Mouse (Mus musculus) testis, postnatal 10 days (tissue): ENCODE data around the gene Cpeb1.

Experiments
- DNase-seq: peaks from one replicate; pipeline ENCODE4 v3.0.0; 2021; ENCODE audit warnings: low spot score

Gene Cpeb1

DNA sequence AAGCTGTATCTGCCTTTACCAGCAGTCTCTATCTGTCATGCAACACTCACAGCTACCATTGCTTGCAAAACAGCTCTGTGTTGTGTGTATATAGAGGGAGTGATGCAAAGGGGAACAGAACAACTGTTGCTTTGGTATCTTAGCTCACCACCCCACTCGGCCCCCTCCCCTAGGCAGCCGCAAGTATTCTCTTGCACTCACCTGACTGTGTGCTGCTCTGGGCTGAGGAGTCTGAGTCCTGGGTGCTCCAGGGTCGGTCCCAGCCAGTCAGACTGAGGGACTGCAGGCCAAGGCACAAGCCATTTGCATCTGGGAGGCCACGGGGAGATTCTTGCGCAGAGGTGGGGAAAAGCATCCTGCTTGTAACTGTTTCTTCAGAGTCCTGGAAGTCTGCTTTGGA lies 83.5 kb downstream of the Cpeb1 start:
- no peak for DNase-seq

GRCm38 (mm10) chr7:81369724-81370123 lies 85.5 kb downstream of the Cpeb1 start:
- no peak for DNase-seq

DNA sequence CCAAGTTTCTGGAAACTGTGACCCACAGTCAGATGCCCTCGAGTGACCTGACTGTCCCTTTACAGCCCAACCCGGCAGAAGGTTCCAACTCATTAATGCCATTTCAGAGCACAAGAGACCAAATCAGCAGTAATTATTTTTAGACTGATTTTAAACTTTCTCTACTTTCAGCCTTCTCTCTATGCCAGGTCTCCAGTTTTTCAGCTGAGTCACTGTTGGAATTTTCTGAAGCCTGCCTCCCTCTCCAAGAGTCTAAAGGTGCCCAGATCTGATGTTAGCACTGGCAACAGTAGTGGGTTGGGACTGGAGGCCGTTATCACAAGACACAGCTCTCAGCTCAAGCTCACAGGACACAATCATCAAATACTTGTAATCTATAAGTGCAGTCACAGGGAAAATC lies 87.3 kb downstream of the Cpeb1 start:
- no peak for DNase-seq

DNA sequence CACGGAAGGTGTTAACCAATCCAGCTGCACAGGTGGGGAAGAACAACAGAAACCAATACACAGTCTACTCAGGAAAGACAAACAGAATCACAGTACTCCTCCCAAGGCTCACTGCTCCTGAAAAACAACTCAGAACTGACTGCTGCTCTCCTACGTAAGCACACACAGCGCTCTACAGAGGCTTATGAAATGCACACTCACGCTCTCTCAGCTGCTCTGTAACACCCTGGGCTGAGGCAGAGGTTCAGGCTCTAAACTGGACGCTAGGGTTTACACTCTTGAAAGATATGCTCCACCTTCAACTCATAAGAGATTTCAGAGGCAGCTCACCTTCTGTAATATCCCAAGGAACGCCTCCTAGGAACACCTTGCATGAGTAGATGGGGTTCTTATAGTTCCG lies 98.3 kb downstream of the Cpeb1 start:
- DNase-seq = no peak

GRCm38 (mm10) chr7:81356360-81356759 lies 98.9 kb downstream of the Cpeb1 start:
- DNase-seq = no peak

DNA sequence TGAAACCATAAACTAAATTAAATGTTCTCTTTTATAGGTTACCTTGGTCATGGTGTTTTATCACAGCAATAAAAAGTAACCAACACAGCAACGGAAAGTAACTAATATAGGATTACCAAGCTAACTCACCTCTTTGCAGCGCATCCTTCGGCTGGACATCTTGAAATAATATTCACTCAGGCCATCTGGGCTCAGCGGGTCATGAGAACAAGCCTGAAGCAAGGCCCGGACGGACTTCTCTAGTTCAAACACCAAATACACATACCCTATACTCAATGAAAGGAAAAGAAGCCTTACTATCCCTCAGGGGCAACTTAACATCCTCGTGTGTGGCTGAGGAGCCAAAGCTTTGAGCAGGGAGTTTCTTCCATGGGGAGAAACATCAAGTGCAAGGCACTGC lies 99.5 kb downstream of the Cpeb1 start:
- no peak for DNase-seq

DNA sequence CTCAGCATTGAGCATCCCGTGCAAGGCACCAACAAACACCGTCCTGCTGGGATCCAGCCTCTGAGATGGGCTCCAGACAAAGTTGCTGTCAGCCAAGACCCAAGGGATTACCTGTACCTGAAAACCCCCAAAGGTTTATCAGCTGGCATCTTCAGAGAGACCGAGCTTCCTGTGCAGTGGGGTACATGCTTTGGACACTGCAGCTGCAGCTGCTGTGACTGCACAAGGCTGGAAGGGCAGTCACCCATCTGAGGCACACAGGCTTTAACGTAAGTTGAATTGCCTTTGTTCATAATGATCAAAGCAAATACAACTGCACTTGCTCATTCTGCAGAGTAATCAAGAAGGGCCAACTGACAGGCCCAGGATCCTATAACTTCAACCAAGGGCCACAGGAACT lies 103.4 kb downstream of the Cpeb1 start:
- DNase-seq = no peak

GRCm38 (mm10) chr7:81348206-81348605 lies 107.1 kb downstream of the Cpeb1 start:
- no peak for DNase-seq

DNA sequence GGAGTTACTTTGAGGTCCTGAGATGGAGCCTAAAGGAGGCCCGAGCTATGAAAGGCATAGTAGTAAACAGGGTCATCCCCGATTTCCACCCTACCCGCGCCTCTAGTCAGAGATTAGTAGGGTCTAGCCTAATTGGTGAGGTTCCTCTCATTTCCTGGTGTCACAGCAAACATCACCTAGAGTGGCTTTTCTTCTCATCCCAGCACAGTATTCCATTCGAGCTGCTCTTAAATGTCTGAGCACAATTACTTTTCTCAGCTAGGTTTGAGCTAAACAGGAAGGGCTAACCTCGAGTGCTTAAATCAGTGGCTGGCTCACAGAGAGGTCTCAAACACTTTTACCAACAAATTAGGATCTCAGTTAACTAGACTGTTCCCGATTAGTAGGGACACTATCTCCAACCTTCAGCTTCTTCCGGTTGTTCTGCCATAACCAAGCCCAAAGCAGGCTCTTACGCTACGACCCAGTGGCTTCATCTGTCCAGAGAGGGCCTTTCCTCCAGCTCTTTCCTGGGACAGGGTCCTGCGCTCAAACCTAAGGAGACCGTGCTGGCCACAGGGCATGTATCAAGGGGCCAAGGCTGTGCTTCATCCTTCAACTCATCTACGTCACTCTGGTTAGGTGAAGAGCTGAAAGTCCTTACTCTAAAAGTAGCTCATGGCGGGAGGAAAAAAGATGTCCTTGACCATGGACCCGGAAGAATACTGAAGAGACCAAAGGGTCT lies 109.7 kb downstream of the Cpeb1 start:
- no peak for DNase-seq

- peak; percentile 99 for DNase-seq
These were observed 110.5 kb downstream of the Cpeb1 start, which contains the start of gene Rps17 for GRCm38 (mm10) chr7:81344544-81345446. TSS of gene Rps17 (minus strand) at chr7:81345254.

- no peak for DNase-seq
These were observed 111.4 kb downstream of the Cpeb1 start for GRCm38 (mm10) chr7:81343831-81344230.

DNA sequence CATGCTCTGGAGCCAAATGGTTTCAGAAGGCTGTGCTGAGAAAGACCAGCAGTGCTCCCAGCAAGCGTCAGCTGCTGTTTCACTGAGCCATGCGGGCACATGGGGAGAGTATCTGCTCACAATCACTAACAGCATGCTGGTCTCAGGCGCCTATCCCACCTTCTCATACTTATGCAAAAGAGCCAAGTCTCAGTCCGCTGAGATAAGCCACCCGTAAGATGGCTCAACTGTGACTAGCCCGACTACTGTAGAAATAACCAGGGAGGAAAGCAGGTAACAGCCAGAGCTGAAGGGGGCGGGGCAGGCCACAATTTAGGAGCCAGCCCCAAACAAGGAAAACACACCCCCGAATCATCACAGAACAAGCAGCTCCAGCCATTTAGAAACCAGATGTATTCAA lies 111.9 kb downstream of the Cpeb1 start:
- DNase-seq = no peak

- no peak for DNase-seq
These were observed 112.7 kb downstream of the Cpeb1 start for GRCm38 (mm10) chr7:81342356-81343094.

- DNase-seq = no peak
These were observed 113.7 kb downstream of the Cpeb1 start for GRCm38 (mm10) chr7:81341563-81341962.

DNA sequence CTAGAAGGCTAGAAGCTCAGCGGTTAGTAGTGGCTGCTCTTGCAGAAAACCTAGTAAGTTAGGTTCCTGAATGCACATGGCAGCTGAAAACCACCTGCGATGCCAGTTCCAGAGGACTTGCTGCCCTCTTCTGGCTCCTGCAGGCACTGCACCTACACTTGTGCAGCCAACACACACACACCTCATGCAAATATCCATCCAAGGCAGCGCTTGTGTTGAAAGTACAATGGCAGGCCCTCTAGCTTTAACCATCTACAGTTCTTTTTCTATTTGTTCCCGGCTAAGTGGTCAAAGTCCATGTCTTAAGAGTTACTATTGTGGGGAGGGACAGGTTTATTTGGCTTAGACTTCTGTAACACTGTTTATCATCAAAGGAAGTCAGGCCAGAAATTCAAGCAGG lies 115.5 kb downstream of the Cpeb1 start:
- peak; percentile 76 for DNase-seq

- DNase-seq = no peak
These were observed 116.8 kb downstream of the Cpeb1 start for GRCm38 (mm10) chr7:81338522-81338873.

DNA sequence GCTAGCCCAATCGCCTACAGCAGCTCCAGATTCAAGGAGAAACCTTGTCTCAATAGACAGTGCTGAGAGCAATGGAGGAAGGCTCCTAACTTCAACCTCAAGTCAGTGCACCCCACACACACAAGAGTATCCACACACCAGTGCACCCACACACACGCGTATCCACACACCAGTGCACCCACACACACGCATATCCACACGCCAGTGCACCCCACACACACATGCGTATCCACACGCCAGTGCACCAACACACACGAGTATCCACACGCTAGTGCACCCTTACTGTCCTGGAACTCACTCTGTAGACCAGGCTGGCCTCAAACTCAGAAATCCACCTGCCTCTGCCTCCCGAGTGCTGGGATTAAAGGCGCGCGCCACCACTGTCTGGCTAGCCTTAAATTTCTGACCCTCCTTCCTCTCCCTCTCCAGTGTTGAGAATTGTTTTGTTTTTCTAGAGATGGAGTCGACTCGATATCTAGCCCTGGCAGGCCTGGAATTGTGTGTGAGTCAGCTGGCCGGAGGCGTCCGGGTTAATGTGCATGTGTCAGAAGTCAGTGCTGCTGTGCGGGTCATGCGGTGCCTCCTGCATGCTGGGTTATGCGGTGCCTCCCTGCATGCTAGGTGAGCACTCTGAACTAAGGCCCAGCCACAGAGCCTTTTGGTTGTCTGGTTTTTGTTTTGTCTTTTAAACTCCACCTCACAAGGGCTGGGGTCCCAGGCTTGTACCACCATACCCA lies 117.3 kb downstream of the Cpeb1 start:
- no peak for DNase-seq

GRCm38 (mm10) chr7:81336432-81336786 lies 118.9 kb downstream of the Cpeb1 start:
- DNase-seq = peak; percentile 78

DNA sequence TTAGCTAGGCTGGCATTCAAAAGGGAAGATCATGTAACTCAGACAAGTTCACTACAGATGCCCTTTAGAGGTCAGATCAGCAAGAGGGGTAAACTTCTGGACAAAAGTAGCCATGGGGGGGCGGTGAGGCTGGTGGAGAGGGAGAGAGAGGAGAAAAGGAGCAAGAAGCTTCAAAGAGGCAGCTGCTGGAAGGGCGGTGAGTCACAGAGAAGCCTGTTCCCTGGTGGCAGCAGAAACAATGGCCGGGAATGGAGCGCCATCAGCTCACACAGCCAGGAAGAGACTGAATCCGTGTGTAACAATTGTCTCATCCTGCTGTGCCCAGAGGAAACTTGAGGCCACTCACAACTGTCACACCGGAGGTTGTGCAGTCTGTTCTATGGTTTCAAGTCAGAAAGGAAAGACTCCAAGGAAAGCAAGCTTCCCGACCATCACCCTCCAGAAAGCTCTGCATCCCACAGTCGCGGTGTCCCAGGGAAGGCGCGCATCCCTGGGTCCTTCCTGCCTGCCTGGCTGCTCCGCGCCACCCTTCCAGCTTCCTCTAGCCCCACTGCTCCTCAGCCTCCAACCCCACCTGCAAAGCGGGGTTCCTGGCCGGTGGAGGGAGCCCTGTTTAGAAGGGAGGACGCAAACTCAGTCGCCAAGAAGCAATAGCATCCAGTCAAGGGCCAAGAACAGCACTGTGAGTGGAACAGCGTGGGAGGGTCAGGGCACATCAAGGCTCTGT lies 119.4 kb downstream of the Cpeb1 start:
- no peak for DNase-seq

DNA sequence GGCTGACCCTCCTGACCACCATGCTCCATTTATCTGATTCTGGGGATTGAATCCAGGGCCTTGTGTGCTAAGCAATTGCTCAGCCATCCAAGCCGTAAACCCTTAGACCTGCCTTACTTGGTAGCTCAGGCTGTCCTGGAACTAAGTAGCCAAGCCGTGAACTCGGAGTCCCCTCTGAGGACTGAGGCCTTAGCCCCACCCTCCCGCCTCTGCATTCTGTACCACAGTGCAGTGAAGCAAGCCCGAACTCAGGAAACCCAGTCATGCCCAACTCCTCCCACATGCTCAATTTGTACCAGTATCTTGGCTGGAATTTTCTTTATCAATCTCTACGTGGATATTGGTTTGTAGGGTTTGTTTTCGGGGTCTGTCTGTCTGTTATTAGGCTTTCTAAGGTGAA lies 123.4 kb downstream of the Cpeb1 start:
- no peak for DNase-seq

- no peak for DNase-seq
These were observed 124.5 kb downstream of the Cpeb1 start for GRCm38 (mm10) chr7:81330767-81331166.
